Mouse (Mus musculus): Measurements from ENCODE around the gene Lgals9.
A peak's percentile ranks its signal among the peaks of the same experiment; 100 is the strongest.
"Not testable (repeated sequence)": the region's sequence is repeated elsewhere in the genome, so short reads cannot be mapped to it uniquely, and the experiment has no call there.

Gene Lgals9

GRCm38 (mm10) chr11:79006417-79006816 lies 21.7 kb upstream of the Lgals9 start:
- DNase-seq = no peak

- no peak for DNase-seq
Observed at GRCm38 (mm10) chr11:79005578-79006394, 21.0 kb upstream of the Lgals9 start.

- DNase-seq = peak; percentile 59
Observed at GRCm38 (mm10) chr11:79003769-79004638, 19.3 kb upstream of the Lgals9 start.

- peak; percentile 75 for DNase-seq
Observed at GRCm38 (mm10) chr11:79003053-79003768, 18.5 kb upstream of the Lgals9 start.

GRCm38 (mm10) chr11:79002551-79002951 lies 17.8 kb upstream of the Lgals9 start:
- no peak for DNase-seq

- DNase-seq = no peak
Observed at GRCm38 (mm10) chr11:79001871-79002270, 17.1 kb upstream of the Lgals9 start.

- DNase-seq = no peak
Observed at GRCm38 (mm10) chr11:78999118-78999517, 14.4 kb upstream of the Lgals9 start.

- not testable (repeated sequence) for DNase-seq
Observed at GRCm38 (mm10) chr11:78990875-78991543, 6.3 kb upstream of the Lgals9 start.

GRCm38 (mm10) chr11:78990096-78990495 lies 5.3 kb upstream of the Lgals9 start:
- no peak for DNase-seq

GRCm38 (mm10) chr11:78989206-78989605 lies 4.5 kb upstream of the Lgals9 start:
- DNase-seq = not testable (repeated sequence)

- DNase-seq = no peak
Observed at GRCm38 (mm10) chr11:78986311-78987002, 1.7 kb upstream of the Lgals9 start.

- no peak for DNase-seq
Observed at GRCm38 (mm10) chr11:78985505-78985904, 759 bp upstream of the Lgals9 start.

GRCm38 (mm10) chr11:78983539-78983938 lies 1.2 kb downstream of the Lgals9 start:
- DNase-seq = peak; percentile 47

GRCm38 (mm10) chr11:78982513-78983291 lies 2.0 kb downstream of the Lgals9 start:
- peak; percentile 61 for DNase-seq

GRCm38 (mm10) chr11:78982042-78982441 lies 2.7 kb downstream of the Lgals9 start:
- DNase-seq = no peak

- DNase-seq = no peak
Observed at GRCm38 (mm10) chr11:78980083-78980634, 4.6 kb downstream of the Lgals9 start.

GRCm38 (mm10) chr11:78978176-78979019 lies 6.3 kb downstream of the Lgals9 start:
- no peak for DNase-seq

GRCm38 (mm10) chr11:78976731-78977510 lies 7.8 kb downstream of the Lgals9 start:
- DNase-seq = no peak
